Mouse (Mus musculus) heart, adult 2 months (tissue): ENCODE data around the gene Mapk1. TPM values are rescaled to one million over a fixed set of nuclear protein-coding genes. Genes with fewer than 3 reads are reported as not detected.
A peak's percentile ranks its signal among the peaks of the same experiment; 100 is the strongest.

ENCODE experiments used
- DNase-seq, 2 experiments: peaks; one replicate each; pipeline ENCODE4 v3.0.0; 2021
- H3K27ac ChIP-seq: fragments of 200-600 bp; 2 replicates; pipeline ENCODE4 v1.8.1; 2022
- H3K27me3 ChIP-seq: fragments of 200-500 bp; 2 replicates; pipeline ENCODE4 v1.6.1; 2012; ENCODE audit warnings: mild to moderate bottlenecking, low read length, inconsistent platforms, mixed read lengths; ENCODE audit not compliant: control insufficient read depth, insufficient read depth
- H3K36me3 ChIP-seq: fragments of 200-500 bp; 2 replicates; pipeline ENCODE4 v1.6.1; 2012; ENCODE audit warnings: low read length, inconsistent platforms; ENCODE audit not compliant: control insufficient read depth, insufficient read depth
- H3K4me1 ChIP-seq: fragments of 200-500 bp; 2 replicates; pipeline ENCODE4 v1.6.1; 2011; ENCODE audit warnings: low read length; ENCODE audit not compliant: control insufficient read depth, insufficient read depth
- H3K4me3 ChIP-seq: fragments of 200-600 bp; 2 replicates; pipeline ENCODE4 v1.8.1; 2022
- H3K79me2 ChIP-seq: fragments of 200-500 bp; replicated peaks from 2 replicates; pipeline ENCODE4 v1.6.1; 2012; ENCODE audit warnings: mild to moderate bottlenecking, inconsistent platforms, low read length, moderate library complexity, mixed read lengths; ENCODE audit not compliant: control insufficient read depth, insufficient read depth
- H3K9ac ChIP-seq: fragments of 200-500 bp; 2 replicates; pipeline ENCODE4 v1.6.1; 2012; ENCODE audit warnings: low read depth, mild to moderate bottlenecking, control low read depth, inconsistent platforms, low read length, mixed read lengths
- CTCF ChIP-seq: fragments of 200-600 bp; IDR thresholded peaks from 2 replicates; pipeline ENCODE4 v1.8.1; 2022; ENCODE audit warnings: antibody characterized with exemption, mild to moderate bottlenecking, moderate library complexity
- EP300 ChIP-seq: fragments of 200-500 bp; IDR thresholded peaks from 2 replicates; pipeline ENCODE4 v1.6.1; 2011; ENCODE audit warnings: low read depth, low read length, control low read depth; ENCODE audit not compliant: insufficient read depth
- POLR2A ChIP-seq: fragments of 200-500 bp; IDR thresholded peaks from 2 replicates; pipeline ENCODE4 v1.6.1; 2011; ENCODE audit warnings: mild to moderate bottlenecking, low read depth, low read length, control low read depth; ENCODE audit not compliant: insufficient read depth
- WGBS: fragments of 180-500 bp; shearing (Covaris S2); methylation state at CpG from one replicate; pipeline ENCODE4 v1.1.7; 2018; 5-methylcytosine and 5-hydroxymethylcytosine counted together
- intact Hi-C: fragments of 180-260 bp; cut with DNase I; formaldehyde crosslinking; loops from one replicate; pipeline ENCODE4 v1.15.1; 2025
- polyA plus RNA-seq: library from polyadenylated mRNA; depleted of rRNA; stranded (reverse); fragments of >200 nt; gene quantifications from 2 replicates; pipeline ENCODE4 v1.2.3, GENCODE M21; 2012
- total RNA-seq, 2 experiments: library from RNA; stranded (reverse); gene quantifications; 2 replicates each; pipeline ENCODE4 v1.2.3; 2021

Gene Mapk1
- total and polyA plus RNA-seq, 3 experiments = 56.2 to 115 (median 103) TPM

- no peak for TF ChIP-seq EP300
- no peak for TF ChIP-seq CTCF
- TF ChIP-seq POLR2A = no peak
- H3K4me3 ChIP-seq = no peak overlapping the region
- H3K36me3 ChIP-seq = no peaks in the 10 kb centered on the region
- DNase-seq = no peak
- no peaks in the 10 kb centered on the region for H3K4me1 ChIP-seq
- H3K9ac ChIP-seq = no peak overlapping the region
- no peaks in the 10 kb centered on the region for H3K79me2 ChIP-seq
- no peaks in the 10 kb centered on the region for H3K27me3 ChIP-seq
- intact Hi-C loops = no loop called here
- H3K27ac ChIP-seq = no peak overlapping the region
Observed at GRCm38 (mm10) chr16:16966290-16966689, 16.9 kb upstream of the Mapk1 start.

DNA sequence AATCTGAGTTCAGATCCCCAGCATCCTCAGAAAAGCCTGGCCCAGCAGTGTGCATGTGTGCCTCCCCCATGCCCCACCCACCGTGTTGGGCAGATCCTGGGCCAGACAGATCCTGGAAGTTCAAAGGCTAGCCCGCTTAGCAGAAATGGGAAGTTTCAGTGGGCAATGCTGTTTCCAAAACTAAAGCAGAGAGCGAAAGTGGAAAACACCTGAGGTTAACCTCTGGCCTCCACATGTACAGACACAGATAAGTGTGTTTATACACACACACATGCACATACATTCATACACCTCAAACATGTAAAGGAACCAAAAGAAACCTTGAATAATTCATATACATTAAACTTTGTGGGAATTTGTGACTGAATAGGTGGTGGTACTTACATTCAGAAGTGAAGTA, 5.1 kb upstream of the Mapk1 start:
- Histone ChIP-seq H3K9ac (no peak overlapping the region), H3K79me2 (no peaks in the 10 kb centered on the region), H3K27ac (no peak overlapping the region), H3K27me3 (no peaks in the 10 kb centered on the region), H3K4me1 (no peaks in the 10 kb centered on the region), H3K36me3 (no peaks in the 10 kb centered on the region), H3K4me3 (no peak overlapping the region)
- 76% methylated on average over 3 of the region's 3 CpGs for WGBS
- intact Hi-C loops = loop anchor here (5.0 kb wide), 1 partner anchor 51 kb away; no protein-coding TSS in a partner anchor
- no peak for DNase-seq
- TF ChIP-seq POLR2A (no peak), EP300 (no peak), CTCF (no peak)

DNA sequence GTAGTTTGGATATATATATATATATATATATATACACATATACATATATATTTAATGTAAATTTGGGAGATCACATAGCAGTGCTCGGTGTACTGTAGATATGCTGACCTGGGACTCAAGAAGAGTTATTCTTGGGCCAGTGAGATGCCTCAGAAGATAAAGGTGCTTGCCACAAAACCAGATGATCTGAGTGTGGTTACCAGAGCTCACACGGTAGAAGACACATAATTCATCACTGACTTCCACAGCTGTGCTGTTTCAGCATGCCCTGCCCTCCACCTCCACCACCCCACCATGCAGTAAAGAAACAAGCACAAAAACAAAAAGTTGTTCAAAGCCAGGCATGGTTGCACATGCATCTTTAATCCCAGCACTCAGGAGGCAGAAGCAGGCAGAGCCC, 4.4 kb upstream of the Mapk1 start:
- Histone ChIP-seq H3K4me3 (no peak overlapping the region), H3K36me3 (no peaks in the 10 kb centered on the region), H3K27me3 (no peaks in the 10 kb centered on the region), H3K4me1 (no peaks in the 10 kb centered on the region), H3K27ac (no peak overlapping the region), H3K79me2 (no peaks in the 10 kb centered on the region), H3K9ac (no peak overlapping the region)
- intact Hi-C loops = loop anchor here (5.0 kb wide), 1 partner anchor 51 kb away; no protein-coding TSS in a partner anchor
- 67% methylated on average over 2 of the region's 2 CpGs for WGBS
- DNase-seq = no peak
- TF ChIP-seq CTCF (no peak), EP300 (no peak), POLR2A (no peak)

GRCm38 (mm10) chr16:16982636-16983035, 546 bp upstream of the Mapk1 start:
- DNase-seq = no peak
- H3K9ac ChIP-seq = peak overlapping the region; percentile 80
- peaks cover 13% of the 10 kb centered on the region for H3K36me3 ChIP-seq
- TF ChIP-seq POLR2A = no peak
- TF ChIP-seq EP300 = no peak
- TF ChIP-seq CTCF = no peak
- peaks cover 2% of the 10 kb centered on the region; the same call in 1 of the 2 replicates for H3K79me2 ChIP-seq
- peaks cover 2% of the 10 kb centered on the region; the same call in 1 of the 2 replicates for H3K4me1 ChIP-seq
- peak overlapping the region; percentile 95 for H3K27ac ChIP-seq
- H3K4me3 ChIP-seq = peak overlapping the region; percentile 93
- no peaks in the 10 kb centered on the region for H3K27me3 ChIP-seq
- 13% methylated on average over 2 of the region's 2 CpGs for WGBS
- intact Hi-C loops = loop anchor here (5.0 kb wide), 2 partner anchors 70 to 90 kb away; no protein-coding TSS in a partner anchor

DNA sequence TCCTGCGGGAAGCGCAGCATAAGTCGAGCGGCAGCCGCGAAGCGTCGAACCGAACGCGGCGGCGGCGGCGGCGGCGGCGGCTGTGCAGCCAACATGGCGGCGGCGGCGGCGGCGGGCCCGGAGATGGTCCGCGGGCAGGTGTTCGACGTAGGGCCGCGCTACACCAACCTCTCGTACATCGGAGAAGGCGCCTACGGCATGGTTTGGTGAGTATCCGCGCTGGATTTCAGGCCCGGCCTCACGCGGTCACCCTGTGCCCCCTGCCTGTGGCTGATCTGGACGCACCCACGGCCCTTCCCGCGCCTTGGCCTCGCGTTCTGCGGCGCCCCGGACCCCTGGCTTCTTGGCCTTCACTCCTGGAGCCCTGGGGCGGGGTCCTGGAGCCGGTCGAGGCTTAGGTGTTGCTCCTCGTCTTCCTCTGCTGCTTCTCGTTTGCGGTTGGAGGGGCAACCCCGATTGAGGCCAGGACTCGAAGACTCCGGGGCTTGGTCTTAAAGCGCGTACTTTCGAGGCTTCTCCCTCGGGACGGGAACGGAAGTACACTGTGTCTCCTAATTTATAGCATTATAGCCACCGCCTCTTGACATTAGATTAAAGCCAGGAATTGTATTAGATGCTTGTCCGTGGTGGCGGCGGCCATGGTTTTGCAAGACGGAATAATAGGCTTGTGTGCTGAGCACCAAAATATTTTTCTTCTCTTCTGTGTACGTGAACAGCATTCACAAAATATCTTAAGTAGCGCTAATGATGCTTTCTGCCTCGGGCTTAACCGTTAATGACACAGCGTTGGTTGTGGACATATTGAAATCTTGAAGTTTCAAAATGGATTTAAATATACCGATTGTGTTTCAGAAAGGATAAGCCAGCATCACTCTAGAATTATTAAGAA, 596 bp downstream of the Mapk1 start:
- intact Hi-C loops = loop anchor here (2.0 to 5.0 kb wide), 3 partner anchors 39 to 89 kb away; no protein-coding TSS in a partner anchor
- Histone ChIP-seq H3K79me2 (peaks cover 2% of the 10 kb centered on the region; the same call in 1 of the 2 replicates), H3K4me1 (peaks cover 2% of the 10 kb centered on the region; the same call in 1 of the 2 replicates), H3K27me3 (no peaks in the 10 kb centered on the region), H3K4me3 (peak overlapping the region; percentile 93), H3K9ac (peak overlapping the region; percentile 92), H3K27ac (peak overlapping the region; percentile 95), H3K36me3 (peaks cover 13% of the 10 kb centered on the region)
- DNase-seq = no peak
- WGBS = under 1% methylated on average over 75 of the region's 75 CpGs
- no peak for TF ChIP-seq EP300
- TF ChIP-seq CTCF = no peak
- TF ChIP-seq POLR2A = no peak
